Mouse (Mus musculus) fibroblast of lung, adult 2 months (primary cell): Measurements from ENCODE around the gene Msi2.

Source experiments
- DNase-seq: peaks from one replicate; pipeline ENCODE4 v3.0.0-alpha.2; 2011; ENCODE audit warnings: low read depth

Msi2 gene

GRCm38 (mm10) chr11:88613771-88614526 lies 104.4 kb downstream of the Msi2 start:
- no peak for DNase-seq

DNA sequence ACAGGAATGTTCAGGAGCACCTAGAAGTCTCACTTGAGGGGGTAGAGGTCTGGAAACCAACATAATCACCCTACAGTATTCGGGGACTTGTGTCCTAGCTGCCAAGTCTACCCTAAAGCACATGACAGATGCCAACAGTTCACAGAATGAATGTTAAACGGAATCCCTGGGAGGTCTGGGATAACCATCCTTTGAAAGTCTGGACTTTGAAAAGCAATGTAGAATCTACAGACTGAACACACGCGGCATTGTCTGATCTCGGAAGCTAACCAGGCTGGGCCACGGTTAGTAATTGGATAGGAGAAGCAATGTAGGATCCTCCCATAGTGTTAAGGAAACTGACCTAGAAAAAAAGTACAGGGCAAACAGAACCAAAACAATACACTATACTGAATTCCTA lies 105.3 kb downstream of the Msi2 start:
- DNase-seq = no peak

- no peak for DNase-seq
Measured at GRCm38 (mm10) chr11:88612141-88612540, 106.2 kb downstream of the Msi2 start.

GRCm38 (mm10) chr11:88610809-88611208 lies 107.5 kb downstream of the Msi2 start:
- no peak for DNase-seq

GRCm38 (mm10) chr11:88610112-88610511 lies 108.2 kb downstream of the Msi2 start:
- DNase-seq = no peak

GRCm38 (mm10) chr11:88608584-88608983 lies 109.7 kb downstream of the Msi2 start:
- DNase-seq = no peak

- DNase-seq = no peak
Measured at GRCm38 (mm10) chr11:88607725-88608383, 110.5 kb downstream of the Msi2 start.

- DNase-seq = no peak
Measured at GRCm38 (mm10) chr11:88605771-88606170, 112.5 kb downstream of the Msi2 start.

- no peak for DNase-seq
Measured at GRCm38 (mm10) chr11:88605098-88605525, 113.2 kb downstream of the Msi2 start.

GRCm38 (mm10) chr11:88604635-88605034 lies 113.7 kb downstream of the Msi2 start:
- DNase-seq = no peak

- no peak for DNase-seq
Measured at GRCm38 (mm10) chr11:88603366-88603765, 114.9 kb downstream of the Msi2 start.

DNA sequence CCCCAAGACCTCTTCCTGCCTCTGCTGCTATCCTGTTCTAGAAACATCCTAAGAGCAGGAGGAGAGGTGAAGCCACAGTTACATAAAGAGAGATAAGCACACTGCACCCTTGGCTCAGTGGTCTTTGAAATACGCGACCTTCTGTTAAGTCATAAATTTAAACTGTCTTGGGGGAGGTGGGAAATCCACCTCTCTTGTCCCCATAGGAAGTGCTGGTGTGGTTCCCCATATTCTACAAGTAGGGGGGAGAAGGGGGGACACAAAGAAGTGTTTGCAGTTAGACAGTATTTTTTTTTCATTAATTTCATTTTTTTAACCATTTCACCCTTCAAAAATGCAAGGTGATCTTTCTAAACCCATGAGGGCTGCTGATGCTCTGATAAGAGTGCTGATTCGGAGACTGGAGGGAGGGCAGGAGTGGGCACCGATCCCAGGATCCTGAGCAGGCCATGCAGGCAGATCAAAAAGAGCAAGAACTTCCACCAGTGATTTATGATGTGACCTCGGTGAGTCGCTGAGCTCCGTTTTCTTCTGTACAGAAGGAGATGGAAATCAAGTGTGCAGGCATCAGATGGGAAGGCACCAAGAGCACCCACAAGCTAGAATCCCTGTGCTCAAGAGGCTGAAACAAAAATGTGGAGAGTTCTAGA lies 115.7 kb downstream of the Msi2 start:
- no peak for DNase-seq

GRCm38 (mm10) chr11:88600194-88600593 lies 118.1 kb downstream of the Msi2 start:
- DNase-seq = no peak

- DNase-seq = no peak
Measured at GRCm38 (mm10) chr11:88599332-88600130, 118.8 kb downstream of the Msi2 start.

- DNase-seq = no peak
Measured at GRCm38 (mm10) chr11:88598848-88599175, 119.5 kb downstream of the Msi2 start.

- no peak for DNase-seq
Measured at GRCm38 (mm10) chr11:88598150-88598847, 120.0 kb downstream of the Msi2 start.

- no peak for DNase-seq
Measured at GRCm38 (mm10) chr11:88595616-88596015, 122.7 kb downstream of the Msi2 start.

DNA sequence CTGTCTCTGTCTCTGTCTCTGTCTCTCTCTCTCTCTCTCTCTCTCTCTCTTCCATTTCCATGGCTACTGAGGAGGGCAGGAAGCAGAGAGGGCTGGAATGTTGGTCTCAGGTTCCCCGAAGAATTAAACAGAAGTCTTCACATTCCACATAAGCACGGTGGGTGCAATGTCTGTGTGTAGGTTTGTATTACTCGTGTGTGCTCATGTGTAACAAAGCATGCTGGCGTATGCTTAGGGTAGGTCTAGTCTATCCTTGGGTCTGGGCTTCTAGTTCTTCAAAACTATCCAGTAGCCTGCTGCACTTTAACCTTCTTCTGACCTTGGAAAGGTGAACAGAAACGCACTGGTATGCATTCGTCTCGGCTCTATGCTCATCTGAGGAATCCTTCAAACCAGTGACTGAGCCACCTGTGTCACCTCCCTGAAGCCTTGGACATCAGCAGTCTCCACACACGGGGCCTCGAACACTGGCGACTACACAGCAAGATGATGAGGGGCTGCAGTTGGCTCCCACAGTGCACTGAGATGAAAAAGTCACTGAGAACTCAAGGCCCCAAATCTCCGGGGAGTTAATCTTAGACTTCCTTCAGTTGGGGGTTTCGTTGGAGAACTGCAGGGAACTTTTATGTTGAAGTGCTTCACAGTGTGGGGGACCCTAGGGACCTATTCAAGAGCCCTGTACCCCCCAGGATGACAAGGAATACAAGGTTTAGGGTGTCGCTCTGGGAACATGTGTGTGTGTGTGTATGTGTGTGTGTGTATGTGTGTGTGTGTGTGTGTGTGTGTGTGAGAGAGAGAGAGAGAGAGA lies 123.3 kb downstream of the Msi2 start:
- no peak for DNase-seq

DNA sequence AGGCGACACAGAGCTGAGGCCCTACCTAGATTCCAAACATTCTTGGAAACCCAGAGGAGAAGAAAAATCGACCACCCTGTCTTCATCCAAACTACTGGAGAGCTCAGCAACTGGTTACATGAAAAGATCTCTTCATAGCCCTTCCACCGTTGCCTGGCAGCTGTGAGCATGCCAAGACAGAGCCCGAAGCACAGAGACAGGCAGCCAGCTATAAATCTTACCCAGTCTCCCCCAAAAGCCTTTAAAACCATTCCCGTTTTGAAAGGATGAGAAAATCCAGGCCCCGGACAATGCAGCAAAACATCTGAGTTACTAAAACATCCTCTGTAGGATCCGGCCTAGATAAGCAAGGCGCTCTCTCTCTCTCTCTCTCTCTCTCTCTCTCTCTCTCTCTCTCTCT lies 124.3 kb downstream of the Msi2 start:
- DNase-seq = no peak

- no peak for DNase-seq
Measured at GRCm38 (mm10) chr11:88592099-88592498, 126.2 kb downstream of the Msi2 start.

DNA sequence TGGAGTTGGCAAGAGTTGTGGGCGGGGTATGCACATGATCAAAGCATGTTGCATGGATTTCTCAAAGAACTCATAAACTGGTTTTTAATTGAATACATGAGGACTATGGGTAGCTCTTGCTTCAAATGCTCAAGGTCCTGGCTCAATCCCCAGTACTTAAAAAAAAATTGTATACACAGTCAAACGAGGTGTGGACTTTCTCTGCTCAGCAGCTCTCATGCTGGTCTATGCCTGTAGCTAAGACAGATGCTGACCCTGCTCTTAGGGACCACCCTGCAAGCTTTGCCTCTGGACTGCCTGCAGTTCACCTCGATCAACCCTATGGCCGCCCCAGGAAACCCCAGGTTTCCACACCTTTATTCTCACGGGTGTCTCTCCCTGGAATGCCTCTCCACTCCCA lies 127.7 kb downstream of the Msi2 start:
- no peak for DNase-seq
